Mouse (Mus musculus) CH12.LX (cell line): ENCODE results near the gene Rtbdn. TPM values are rescaled to one million over a fixed set of nuclear protein-coding genes. Genes with fewer than 3 reads are reported as not detected.
A peak's percentile ranks its signal among the peaks of the same experiment; 100 is the strongest.

Source experiments
- DNase-seq: peaks from one replicate; pipeline ENCODE4 v3.0.0-alpha.2; 2013; ENCODE audit errors: extremely low read depth
- H3K27ac ChIP-seq: 2 replicates; pipeline ENCODE4 v1.5.1; 2012; ENCODE audit warnings: low read depth, mild to moderate bottlenecking, control low read depth, moderate library complexity; ENCODE audit not compliant: insufficient read depth
- H3K27me3 ChIP-seq: replicated peaks from 2 replicates; pipeline ENCODE3; 2012; ENCODE audit warnings: inconsistent platforms
- H3K36me3 ChIP-seq, 2 experiments: replicated peaks in 1 of 2; 2 replicates each; pipeline versions ENCODE3 to v1.6.1; 2012; ENCODE audit warnings: inconsistent platforms in 1 of 2, low read length in 1 of 2, mild to moderate bottlenecking in 1 of 2, mixed read lengths in 1 of 2, moderate library complexity in 1 of 2; ENCODE audit not compliant: control insufficient read depth in 1 of 2, insufficient read depth in 1 of 2
- H3K4me1 ChIP-seq, 2 experiments: 2 replicates each; pipeline ENCODE4 v1.6.1; 2012; ENCODE audit warnings: inconsistent platforms in 1 of 2, moderate library complexity in 1 of 2; ENCODE audit not compliant: insufficient read depth in 2 of 2, control insufficient read depth in 1 of 2
- H3K4me2 ChIP-seq: 2 replicates; pipeline ENCODE4 v1.6.1; 2012; ENCODE audit warnings: low read depth, mild to moderate bottlenecking, control low read depth; ENCODE audit not compliant: poor library complexity, insufficient read depth, severe bottlenecking
- H3K4me3 ChIP-seq, 3 experiments: fragments of 150-350 bp in 1 of 3; sonication (generic) in 1 of 3; replicated peaks in 1 of 3; 2 replicates each; pipeline versions ENCODE3 to v1.5.1; 2011 to 2012; ENCODE audit warnings: low read depth in 2 of 3, low read length in 2 of 3, mild to moderate bottlenecking in 2 of 3, moderate library complexity in 2 of 3, control low read depth in 1 of 3, improper control_type of control experiment in 1 of 3, inconsistent platforms in 1 of 3, mixed read lengths in 1 of 3; ENCODE audit not compliant: poor library complexity in 1 of 3
- H3K79me2 ChIP-seq: replicated peaks from 2 replicates; pipeline ENCODE4 v1.6.1; 2012; ENCODE audit warnings: mild to moderate bottlenecking, moderate library complexity; ENCODE audit not compliant: control insufficient read depth, poor library complexity, insufficient read depth, severe bottlenecking; ENCODE audit errors: extremely low read depth
- H3K9ac ChIP-seq: 2 replicates; pipeline ENCODE4 v1.6.1; 2012; ENCODE audit warnings: low read depth, mild to moderate bottlenecking, control low read depth, moderate library complexity; ENCODE audit not compliant: insufficient read depth
- H3K9me3 ChIP-seq: replicated peaks from 2 replicates; pipeline ENCODE3; 2012; ENCODE audit warnings: low read length, inconsistent platforms, mixed read lengths
- BHLHE40 ChIP-seq: IDR thresholded peaks from 2 replicates; pipeline ENCODE4 v1.6.1; 2011; ENCODE audit warnings: mild to moderate bottlenecking, low read depth, low read length, improper control_type of control experiment
- CHD1 ChIP-seq: IDR thresholded peaks from 2 replicates; pipeline ENCODE4 v1.6.1; 2012; ENCODE audit warnings: low read depth, low read length, improper control_type of control experiment, inconsistent platforms
- CTCF ChIP-seq, 2 experiments: IDR thresholded peaks in 1 of 2; conservative IDR thresholded peaks in 1 of 2; 2 replicates each; pipeline ENCODE4 v1.5.1; 2011 to 2012; ENCODE audit warnings: low read depth in 2 of 2, low read length in 2 of 2, improper control_type of control experiment in 1 of 2, inconsistent platforms in 1 of 2, mild to moderate bottlenecking in 1 of 2, moderate library complexity in 1 of 2
- E2F4 ChIP-seq: IDR thresholded peaks from 2 replicates; pipeline ENCODE4 v1.6.1; 2011; ENCODE audit warnings: low read depth, low read length, improper control_type of control experiment; ENCODE audit not compliant: insufficient replicate concordance
- ETS1 ChIP-seq: conservative IDR thresholded peaks from 2 replicates; pipeline ENCODE4 v1.6.1; 2012; ENCODE audit warnings: low read depth, mild to moderate bottlenecking, inconsistent platforms, low read length, improper control_type of control experiment, moderate library complexity
- GABPA ChIP-seq: IDR thresholded peaks from 2 replicates; pipeline ENCODE4 v1.6.1; 2012; ENCODE audit warnings: low read depth, low read length, improper control_type of control experiment, inconsistent platforms; ENCODE audit not compliant: insufficient replicate concordance
- IRF4 ChIP-seq: IDR thresholded peaks from 2 replicates; pipeline ENCODE4 v1.6.1; 2014; ENCODE audit warnings: low read depth, mild to moderate bottlenecking, inconsistent platforms, low read length, improper control_type of control experiment
- JUN ChIP-seq: IDR thresholded peaks from 2 replicates; pipeline ENCODE4 v1.6.1; 2011; ENCODE audit warnings: low read depth, mild to moderate bottlenecking, low read length, improper control_type of control experiment, moderate library complexity; ENCODE audit not compliant: insufficient read depth
- JUND ChIP-seq: conservative IDR thresholded peaks from 2 replicates; pipeline ENCODE4 v1.6.1; 2011; ENCODE audit warnings: low read depth, low read length, improper control_type of control experiment
- KAT2A ChIP-seq: IDR thresholded peaks from 2 replicates; pipeline ENCODE4 v1.6.1; 2012; ENCODE audit warnings: low read length, improper control_type of control experiment, inconsistent platforms; ENCODE audit not compliant: insufficient replicate concordance
- MAFK ChIP-seq: IDR thresholded peaks from 2 replicates; pipeline ENCODE4 v1.6.1; 2011; ENCODE audit warnings: low read length, improper control_type of control experiment; ENCODE audit not compliant: insufficient replicate concordance
- MAX ChIP-seq: IDR thresholded peaks from 2 replicates; pipeline ENCODE4 v1.6.1; 2011; ENCODE audit warnings: low read length, improper control_type of control experiment
- MAZ ChIP-seq: IDR thresholded peaks from 2 replicates; pipeline ENCODE4 v1.6.1; 2012; ENCODE audit warnings: low read depth, mild to moderate bottlenecking, inconsistent platforms, low read length, improper control_type of control experiment, moderate library complexity
- MEF2A ChIP-seq: IDR thresholded peaks from 2 replicates; pipeline ENCODE4 v1.6.1; 2014; ENCODE audit warnings: low read depth, mild to moderate bottlenecking, inconsistent platforms, low read length, improper control_type of control experiment, borderline replicate concordance
- MXI1 ChIP-seq: IDR thresholded peaks from 2 replicates; pipeline ENCODE4 v1.6.1; 2011; ENCODE audit warnings: mild to moderate bottlenecking, low read depth, low read length, improper control_type of control experiment
- MYC ChIP-seq: IDR thresholded peaks from 2 replicates; pipeline ENCODE4 v1.6.1; 2011; ENCODE audit warnings: low read depth, mild to moderate bottlenecking, improper control_type of control experiment, low read length
- NELFE ChIP-seq: IDR thresholded peaks from 2 replicates; pipeline ENCODE4 v1.6.1; 2011; ENCODE audit warnings: low read depth, low read length, improper control_type of control experiment
- NRF1 ChIP-seq: IDR thresholded peaks from 2 replicates; pipeline ENCODE4 v1.6.1; 2014; ENCODE audit warnings: low read depth, mild to moderate bottlenecking, inconsistent platforms, low read length, improper control_type of control experiment, moderate library complexity
- PAX5 ChIP-seq: IDR thresholded peaks from 2 replicates; pipeline ENCODE4 v1.6.1; 2012; ENCODE audit warnings: low read length, inconsistent platforms, mixed read lengths
- POLR2A ChIP-seq: IDR thresholded peaks from 2 replicates; pipeline ENCODE4 v1.6.1; 2011; ENCODE audit warnings: low read depth, mild to moderate bottlenecking, improper control_type of control experiment, low read length
- POLR2AphosphoS2 ChIP-seq: IDR thresholded peaks from 2 replicates; pipeline ENCODE4 v1.6.1; 2011; ENCODE audit warnings: low read depth, low read length, improper control_type of control experiment
- TCF12 ChIP-seq: IDR thresholded peaks from 2 replicates; pipeline ENCODE4 v1.6.1; 2014; ENCODE audit warnings: low read depth, mild to moderate bottlenecking, inconsistent platforms, low read length, improper control_type of control experiment
- UBTF ChIP-seq: IDR thresholded peaks from 2 replicates; pipeline ENCODE4 v1.6.1; 2012; ENCODE audit warnings: low read depth, mild to moderate bottlenecking, inconsistent platforms, low read length, improper control_type of control experiment, moderate library complexity
- USF1 ChIP-seq: IDR thresholded peaks from 2 replicates; pipeline ENCODE4 v1.6.1; 2014; ENCODE audit warnings: low read depth, mild to moderate bottlenecking, inconsistent platforms, low read length, improper control_type of control experiment
- ZC3H11A ChIP-seq: IDR thresholded peaks from 2 replicates; pipeline ENCODE4 v1.6.1; 2012; ENCODE audit warnings: low read depth, mild to moderate bottlenecking, inconsistent platforms, low read length, improper control_type of control experiment
- dilution Hi-C: fragments of 300-500 bp; cut with MboI; formaldehyde crosslinking; loops from 2 replicates; pipeline ENCODE4 v1.14.3; 2020; ENCODE audit warnings: low sequenced_read_pairs; ENCODE audit not compliant: extremely low pct_unique_long_range_greater_than_20kb, extremely low pct_ligation_motif_present
- in situ Hi-C: fragments of 300-500 bp; cut with MboI; formaldehyde crosslinking; loops from 3 replicates; pipeline ENCODE4 v1.14.3; 2019; ENCODE audit warnings: low sequenced_read_pairs, low pct_ligation_motif_present, low pct_unique_long_range_greater_than_20kb, mixed read lengths
- polyA plus RNA-seq: library from polyadenylated mRNA; unstranded; fragments of >175 nt; gene quantifications from 2 replicates; pipeline ENCODE4 v1.2.1, GENCODE M21; 2012; ENCODE audit warnings: low read depth; ENCODE audit not compliant: insufficient read length
- total RNA-seq, 2 experiments: library from RNA; depleted of rRNA; stranded (reverse); fragments of 300-350 nt in 1 of 2; fragments of >200 nt in 1 of 2; gene quantifications; 2 replicates each; pipeline ENCODE4 v1.2.3; 2012 to 2014

Rtbdn gene
- total and polyA plus RNA-seq, 3 experiments, result 0.21 to 1.8 TPM; not detected in 1

- Histone ChIP-seq H3K9ac (peak within 1 kb of the TSS; percentile 63), H3K9me3 (no peaks in the 10 kb centered on the region), H3K79me2 (no peaks in the 10 kb centered on the region), H3K27me3 (peaks cover 21% of the 10 kb centered on the region), H3K4me1 (peaks cover 2 to 9% of the 10 kb centered on the region in 2 experiments; a peak in 2 of 4 replicates), H3K4me2 (peak within 1 kb of the TSS; percentile 86), H3K4me3 (peak within 1 kb of the TSS; percentile 61 to 79 (median 63)), H3K36me3 (no peaks in the 10 kb centered on the region), H3K27ac (no peak within 1 kb of the TSS)
- in situ Hi-C loops, result no loop called here
- TF ChIP-seq MAFK (no peak), NRF1 (no peak), POLR2A (no peak), USF1 (no peak), ETS1 (no peak), CHD1 (no peak), KAT2A (no peak), JUN (no peak), MEF2A (no peak), UBTF (no peak), MXI1 (no peak), POLR2AphosphoS2 (no peak), MYC (no peak), E2F4 (no peak), MAZ (no peak), MAX (no peak), JUND (no peak), CTCF (conservative IDR thresholded peaks at IDR 0.05 in 1 of 2, IDR thresholded peaks at IDR 0.05 in 1 of 2; ENCODE audit: low read depth in 2 of 2, low read length in 2 of 2) (no peak)
- dilution Hi-C loops, result no loop called here
- no peak for DNase-seq
Measured at GRCm38 (mm10) chr8:84901752-84902151, 45.0 kb upstream of the Rtbdn start, which contains the start of gene Klf1. Gene Klf1, plus strand, starts transcription at chr8:84901928.

GRCm38 (mm10) chr8:84902367-84902919, 44.3 kb upstream of the Rtbdn start:
- no peak for TF ChIP-seq MAX
- TF ChIP-seq MAFK, result no peak
- TF ChIP-seq PAX5, result no peak
- no peak for TF ChIP-seq GABPA
- TF ChIP-seq ZC3H11A, result no peak
- no peak for TF ChIP-seq IRF4
- peak; percentile 32 for TF ChIP-seq USF1
- TF ChIP-seq POLR2AphosphoS2, result no peak
- TF ChIP-seq TCF12, result no peak
- no peak for TF ChIP-seq POLR2A
- TF ChIP-seq NELFE, result no peak
- TF ChIP-seq BHLHE40, result peak; percentile 87
- Histone ChIP-seq H3K79me2 (no peaks in the 10 kb centered on the region), H3K27me3 (peaks cover 21% of the 10 kb centered on the region), H3K36me3 (no peaks in the 10 kb centered on the region), H3K27ac (no peak overlapping the region), H3K9me3 (no peaks in the 10 kb centered on the region), H3K9ac (peak overlapping the region; percentile 63), H3K4me3 (peak overlapping the region; percentile 61 to 79 (median 63)), H3K4me1 (peaks cover 2 to 10% of the 10 kb centered on the region in 2 experiments; a peak in 2 of 4 replicates), H3K4me2 (peak overlapping the region; percentile 86)
- in situ Hi-C loops, result no loop called here
- DNase-seq, result no peak
- dilution Hi-C loops, result no loop called here
